Mouse (Mus musculus): Measurements from ENCODE around the gene Tbc1d14. TPM values are rescaled to one million over a fixed set of nuclear protein-coding genes. Genes with fewer than 3 reads are reported as not detected.

Gene Tbc1d14
- polyA plus RNA-seq, 1 experiment, result 50.0 TPM

DNA sequence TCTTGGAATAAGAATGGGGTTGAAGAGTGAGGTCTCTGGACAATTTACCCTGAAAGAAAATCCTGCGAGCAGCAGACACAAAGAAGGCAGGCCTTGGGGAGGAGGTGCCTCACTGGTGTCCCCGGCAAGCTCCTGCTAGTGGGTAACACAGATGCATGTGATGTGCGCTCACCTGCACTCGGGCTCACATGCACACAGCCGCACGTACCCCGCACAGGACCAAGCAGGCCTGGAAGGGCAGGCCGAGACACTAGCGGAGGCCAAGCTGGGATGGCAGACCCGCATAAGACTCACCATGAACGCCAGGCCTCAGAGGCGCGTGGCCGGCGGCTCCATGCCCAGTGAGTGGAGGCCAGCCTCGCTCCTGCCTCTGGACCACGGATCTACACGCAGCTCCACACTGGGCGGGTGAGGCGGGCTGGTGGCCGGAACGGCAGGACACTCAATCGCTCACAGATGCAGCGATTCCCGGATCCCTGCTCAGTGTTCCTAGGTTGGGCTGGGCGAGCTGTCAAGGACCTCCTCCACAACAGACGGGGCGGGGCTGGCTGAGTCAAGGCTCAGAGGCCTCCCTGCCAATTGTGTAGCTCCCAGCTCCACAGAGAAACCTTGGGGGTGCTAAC, 62.8 kb downstream of the Tbc1d14 start:
- Histone ChIP-seq H3K4me1 (ENCODE audit: control insufficient read depth, insufficient read depth, low read length) (peaks cover 27% of the 10 kb centered on the region), H3K27me3 (replicated peaks; ENCODE audit: control insufficient read depth, insufficient read depth, low read length) (no peaks in the 10 kb centered on the region), H3K27ac (ENCODE audit: insufficient read depth, low read depth, low read length) (peak overlapping the region; percentile 18), H3K4me3 (ENCODE audit: insufficient read depth, low read depth, low read length) (peak overlapping the region; percentile 67), H3K36me3 (ENCODE audit: control insufficient read depth, insufficient read depth, low read length) (no peaks in the 10 kb centered on the region)
- TF ChIP-seq CTCF (conservative IDR thresholded peaks at IDR 0.05; ENCODE audit: insufficient read depth, insufficient read length, low read depth, low read length), result no peak
- TF ChIP-seq POLR2A (IDR thresholded peaks at IDR 0.05; ENCODE audit: low read depth, low read length), result no peak
- under 1% methylated on average over 28 of the region's 28 CpGs for WGBS
- peak; percentile 97 for DNase-seq

- H3K27me3 ChIP-seq (replicated peaks; ENCODE audit: control insufficient read depth, insufficient read depth, low read length), result no peaks in the 10 kb centered on the region
- peaks cover 27% of the 10 kb centered on the region for H3K4me1 ChIP-seq (ENCODE audit: control insufficient read depth, insufficient read depth, low read length)
- H3K36me3 ChIP-seq (ENCODE audit: control insufficient read depth, insufficient read depth, low read length), result no peaks in the 10 kb centered on the region
- DNase-seq, result no peak
- TF ChIP-seq CTCF (conservative IDR thresholded peaks at IDR 0.05; ENCODE audit: insufficient read depth, insufficient read length, low read depth, low read length), result no peak
- TF ChIP-seq POLR2A (IDR thresholded peaks at IDR 0.05; ENCODE audit: low read depth, low read length), result no peak
- WGBS, result 4% methylated on average over 5 of the region's 5 CpGs
- H3K27ac ChIP-seq (ENCODE audit: insufficient read depth, low read depth, low read length), result no peak overlapping the region
- peak overlapping the region; percentile 67 for H3K4me3 ChIP-seq (ENCODE audit: insufficient read depth, low read depth, low read length)
These were observed 63.4 kb downstream of the Tbc1d14 start for GRCm38 (mm10) chr5:36529698-36530097.

DNA sequence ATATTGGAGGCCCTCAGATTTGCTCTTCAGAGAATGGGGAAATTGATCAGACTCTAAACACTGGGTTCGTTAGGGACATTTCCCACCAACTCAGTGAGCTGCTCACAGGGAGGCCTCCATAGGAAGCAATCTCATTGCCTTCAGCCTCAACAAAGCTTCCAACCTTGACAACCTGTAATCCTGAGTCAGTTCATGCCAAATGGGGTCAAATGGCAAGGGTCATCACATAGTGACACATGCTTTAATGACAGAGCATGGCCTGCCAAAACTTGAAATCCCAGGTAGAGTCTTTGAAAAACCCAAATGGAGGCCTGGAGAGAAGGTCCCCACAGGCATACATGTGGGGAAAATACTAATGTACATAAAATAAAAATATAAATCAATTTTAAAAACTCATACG, 66.2 kb downstream of the Tbc1d14 start:
- no peaks in the 10 kb centered on the region for H3K36me3 ChIP-seq (ENCODE audit: control insufficient read depth, insufficient read depth, low read length)
- TF ChIP-seq CTCF (conservative IDR thresholded peaks at IDR 0.05; ENCODE audit: insufficient read depth, insufficient read length, low read depth, low read length), result no peak
- TF ChIP-seq POLR2A (IDR thresholded peaks at IDR 0.05; ENCODE audit: low read depth, low read length), result no peak
- H3K4me1 ChIP-seq (ENCODE audit: control insufficient read depth, insufficient read depth, low read length), result peaks cover 22% of the 10 kb centered on the region
- 79% methylated on average over 2 of the region's 2 CpGs for WGBS
- DNase-seq, result no peak
- H3K27me3 ChIP-seq (replicated peaks; ENCODE audit: control insufficient read depth, insufficient read depth, low read length), result no peaks in the 10 kb centered on the region
- H3K27ac ChIP-seq (ENCODE audit: insufficient read depth, low read depth, low read length), result no peak overlapping the region
- no peak overlapping the region for H3K4me3 ChIP-seq (ENCODE audit: insufficient read depth, low read depth, low read length)

DNA sequence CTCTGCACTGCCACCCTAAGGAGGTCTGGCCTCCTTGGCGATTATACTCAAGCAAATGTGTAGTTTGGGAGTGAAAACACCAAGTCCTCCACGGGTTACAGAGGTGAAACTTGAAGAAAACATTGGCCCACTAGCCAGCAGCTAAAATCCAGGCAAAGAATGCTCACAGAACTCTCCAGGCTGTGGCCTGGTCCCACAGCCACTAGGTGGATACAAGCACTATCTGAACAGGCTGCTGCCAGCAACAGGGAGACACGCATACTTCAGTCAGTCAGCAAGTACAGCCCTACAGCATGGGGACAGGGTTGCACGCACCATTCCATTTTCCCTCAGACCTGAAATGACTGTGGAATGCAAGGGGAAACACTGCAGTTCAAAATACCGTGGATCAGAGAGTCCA, 66.8 kb downstream of the Tbc1d14 start:
- H3K36me3 ChIP-seq (ENCODE audit: control insufficient read depth, insufficient read depth, low read length), result no peaks in the 10 kb centered on the region
- peak; percentile 50 for DNase-seq
- H3K27ac ChIP-seq (ENCODE audit: insufficient read depth, low read depth, low read length), result no peak overlapping the region
- peaks cover 18% of the 10 kb centered on the region; the same call in 1 of the 2 replicates for H3K4me1 ChIP-seq (ENCODE audit: control insufficient read depth, insufficient read depth, low read length)
- no peak overlapping the region for H3K4me3 ChIP-seq (ENCODE audit: insufficient read depth, low read depth, low read length)
- TF ChIP-seq POLR2A (IDR thresholded peaks at IDR 0.05; ENCODE audit: low read depth, low read length) (no peak), CTCF (conservative IDR thresholded peaks at IDR 0.05; ENCODE audit: insufficient read depth, insufficient read length, low read depth, low read length) (peak; percentile 68)
- 49% methylated on average over 5 of the region's 5 CpGs for WGBS
- no peaks in the 10 kb centered on the region for H3K27me3 ChIP-seq (replicated peaks; ENCODE audit: control insufficient read depth, insufficient read depth, low read length)

GRCm38 (mm10) chr5:36525216-36525615, 67.9 kb downstream of the Tbc1d14 start:
- 26% methylated on average over 2 of the region's 2 CpGs for WGBS
- Histone ChIP-seq H3K36me3 (ENCODE audit: control insufficient read depth, insufficient read depth, low read length) (no peaks in the 10 kb centered on the region; the same call in 1 of the 2 replicates), H3K4me3 (ENCODE audit: insufficient read depth, low read depth, low read length) (no peak overlapping the region), H3K27me3 (replicated peaks; ENCODE audit: control insufficient read depth, insufficient read depth, low read length) (no peaks in the 10 kb centered on the region), H3K4me1 (ENCODE audit: control insufficient read depth, insufficient read depth, low read length) (peaks cover 18% of the 10 kb centered on the region; the same call in 1 of the 2 replicates), H3K27ac (ENCODE audit: insufficient read depth, low read depth, low read length) (no peak overlapping the region)
- TF ChIP-seq POLR2A (IDR thresholded peaks at IDR 0.05; ENCODE audit: low read depth, low read length) (no peak), CTCF (conservative IDR thresholded peaks at IDR 0.05; ENCODE audit: insufficient read depth, insufficient read length, low read depth, low read length) (no peak)
- peak; percentile 50 for DNase-seq

DNA sequence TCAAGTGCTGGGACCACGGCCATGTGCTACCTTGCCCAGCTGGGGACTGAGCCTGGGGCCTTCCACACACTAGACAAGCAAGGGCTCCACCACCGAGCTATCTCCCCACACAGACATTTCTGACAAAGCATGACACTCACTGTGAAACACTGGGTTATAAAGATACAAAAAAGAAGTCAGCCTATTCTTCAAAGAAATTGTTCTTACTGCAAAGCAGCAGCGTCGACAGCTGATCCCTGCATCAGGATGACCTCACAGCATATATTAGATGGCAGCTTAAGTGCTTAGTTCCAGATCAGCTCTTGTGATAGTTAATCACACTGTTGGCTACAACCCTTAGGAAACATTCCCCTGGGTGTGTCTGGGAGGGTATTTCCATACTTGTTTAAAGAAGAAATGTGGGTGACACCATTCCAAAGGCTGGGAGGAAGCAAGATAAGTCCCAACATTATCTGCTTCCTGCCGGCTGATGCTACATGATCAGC, 69.8 kb downstream of the Tbc1d14 start:
- no peaks in the 10 kb centered on the region for H3K27me3 ChIP-seq (replicated peaks; ENCODE audit: control insufficient read depth, insufficient read depth, low read length)
- WGBS, result 64% methylated on average over 5 of the region's 5 CpGs
- peaks cover 9% of the 10 kb centered on the region; the same call in 1 of the 2 replicates for H3K4me1 ChIP-seq (ENCODE audit: control insufficient read depth, insufficient read depth, low read length)
- no peak overlapping the region for H3K27ac ChIP-seq (ENCODE audit: insufficient read depth, low read depth, low read length)
- DNase-seq, result no peak
- H3K4me3 ChIP-seq (ENCODE audit: insufficient read depth, low read depth, low read length), result no peak overlapping the region
- TF ChIP-seq CTCF (conservative IDR thresholded peaks at IDR 0.05; ENCODE audit: insufficient read depth, insufficient read length, low read depth, low read length), result no peak
- no peak for TF ChIP-seq POLR2A (IDR thresholded peaks at IDR 0.05; ENCODE audit: low read depth, low read length)
- H3K36me3 ChIP-seq (ENCODE audit: control insufficient read depth, insufficient read depth, low read length), result no peaks in the 10 kb centered on the region; the same call in 1 of the 2 replicates

GRCm38 (mm10) chr5:36522782-36523181, 70.3 kb downstream of the Tbc1d14 start:
- Histone ChIP-seq H3K4me1 (ENCODE audit: control insufficient read depth, insufficient read depth, low read length) (peaks cover 9% of the 10 kb centered on the region; the same call in 1 of the 2 replicates), H3K36me3 (ENCODE audit: control insufficient read depth, insufficient read depth, low read length) (no peaks in the 10 kb centered on the region; the same call in 1 of the 2 replicates), H3K4me3 (ENCODE audit: insufficient read depth, low read depth, low read length) (no peak overlapping the region), H3K27ac (ENCODE audit: insufficient read depth, low read depth, low read length) (no peak overlapping the region), H3K27me3 (replicated peaks; ENCODE audit: control insufficient read depth, insufficient read depth, low read length) (no peaks in the 10 kb centered on the region)
- TF ChIP-seq POLR2A (IDR thresholded peaks at IDR 0.05; ENCODE audit: low read depth, low read length), result no peak
- TF ChIP-seq CTCF (conservative IDR thresholded peaks at IDR 0.05; ENCODE audit: insufficient read depth, insufficient read length, low read depth, low read length), result no peak
- DNase-seq, result peak; percentile 68
- 4% methylated on average over 2 of the region's 2 CpGs for WGBS
